Mouse (Mus musculus) gonadal fat pad, adult 2 months (tissue): ENCODE measurements around the gene Agap2. TPM values are rescaled to one million over a fixed set of nuclear protein-coding genes. Genes with fewer than 3 reads are reported as not detected.

Experiments
- DNase-seq: peaks from one replicate; pipeline ENCODE4 v3.0.0-alpha.2; 2012; ENCODE audit warnings: low read depth
- polyA plus RNA-seq: library from polyadenylated mRNA; depleted of rRNA; stranded (reverse); fragments of >200 nt; gene quantifications from 2 replicates; pipeline ENCODE4 v1.2.3, GENCODE M21; 2012; rRNA removed

The Agap2 gene
- polyA plus RNA-seq, 1 experiment = 5.3 TPM

DNA sequence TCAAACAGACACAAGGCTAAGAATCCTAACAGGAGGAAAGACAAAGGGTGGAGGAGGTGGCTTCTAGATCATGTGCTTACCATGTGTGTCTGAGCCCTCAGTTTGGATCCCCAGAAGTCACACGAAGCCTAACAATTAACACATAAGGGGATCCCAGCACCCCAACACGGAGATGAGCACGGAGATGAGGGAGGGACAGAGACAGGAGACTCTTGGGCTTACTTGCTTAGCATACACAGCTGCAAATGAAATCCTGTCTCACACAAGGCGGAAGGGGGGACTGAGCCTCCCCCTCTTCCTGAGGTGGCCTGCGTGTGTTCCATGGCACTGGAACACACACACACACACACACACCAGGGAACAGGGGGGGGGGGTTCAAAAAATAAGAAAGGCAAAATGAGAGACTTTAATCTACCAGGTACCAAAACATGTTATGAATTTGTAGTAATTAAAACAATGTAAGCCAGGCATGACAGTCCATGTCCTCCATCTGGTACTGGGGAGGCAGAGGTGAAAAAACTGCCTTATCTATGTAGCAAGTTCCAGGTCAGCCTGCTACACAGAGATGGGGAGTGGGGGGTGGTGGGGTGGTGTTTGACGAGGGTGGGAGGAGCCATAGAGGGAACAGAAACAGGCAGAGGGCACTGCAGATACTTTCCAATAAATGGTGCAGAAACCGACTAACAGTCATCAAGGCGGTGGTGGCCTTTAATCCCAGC is 60.2 kb downstream of the Agap2 start:
- DNase-seq = no peak

DNA sequence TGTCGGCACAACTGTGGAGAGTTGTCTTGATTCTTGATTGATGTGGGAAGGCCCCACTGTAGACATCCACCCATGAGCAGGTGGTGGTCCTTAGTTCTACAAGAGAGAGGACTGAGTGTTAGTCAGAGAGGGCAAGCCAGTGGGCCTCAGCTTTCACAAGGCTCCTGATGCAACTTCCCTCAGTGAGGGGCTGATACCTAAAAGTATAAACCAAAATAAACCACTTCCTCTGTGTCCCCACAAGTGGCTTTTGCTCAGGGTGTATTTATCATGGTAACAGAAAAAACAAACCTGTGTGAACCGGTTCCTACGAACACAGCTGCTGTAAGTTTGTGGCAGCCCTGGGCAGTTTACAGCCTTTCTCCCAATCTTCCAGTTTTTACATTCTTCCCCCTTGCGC is 61.4 kb downstream of the Agap2 start:
- DNase-seq = no peak

GRCm38 (mm10) chr10:127137896-127138295 is 62.8 kb downstream of the Agap2 start:
- no peak for DNase-seq

- DNase-seq = no peak
Observed at GRCm38 (mm10) chr10:127138328-127139141, 63.5 kb downstream of the Agap2 start.

DNA sequence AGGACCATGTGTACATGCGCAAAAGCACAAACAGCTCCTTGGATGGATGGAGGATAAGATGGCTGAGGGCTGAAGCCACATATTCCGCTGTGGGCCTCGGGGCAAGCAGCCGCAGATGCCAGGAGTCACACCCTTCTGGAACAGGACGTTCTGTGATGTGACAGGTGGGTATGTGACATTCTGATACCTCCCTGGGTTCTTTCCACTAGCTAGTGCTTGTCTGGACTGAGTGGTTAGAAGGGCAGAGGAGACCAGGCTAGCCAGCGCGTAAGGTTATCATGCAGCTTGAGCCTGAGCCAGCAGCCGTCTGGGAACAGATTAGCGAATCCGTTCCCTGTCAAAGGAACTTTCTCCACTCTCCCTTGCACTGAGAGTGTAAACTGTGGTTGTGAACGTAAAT is 65.9 kb downstream of the Agap2 start:
- DNase-seq = no peak

DNA sequence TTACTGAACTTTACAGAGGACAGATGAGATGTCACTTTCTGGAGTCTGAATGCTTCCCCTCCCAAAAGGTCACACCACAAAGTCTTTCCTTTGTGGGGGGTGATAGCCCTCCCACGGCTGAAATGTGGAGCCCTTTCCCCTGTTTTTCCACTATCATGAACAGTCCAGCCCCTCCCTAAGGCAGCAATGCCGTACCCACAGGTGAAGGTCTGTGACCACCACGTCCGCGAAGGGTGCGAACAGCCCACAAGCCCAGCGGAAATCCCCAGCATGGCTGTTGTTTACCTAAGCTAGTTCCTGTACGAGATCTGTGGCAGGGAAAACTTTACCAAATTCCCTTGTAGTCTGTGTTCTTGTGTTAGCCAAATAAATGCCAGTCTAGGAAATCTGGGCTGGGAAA is 66.4 kb downstream of the Agap2 start:
- no peak for DNase-seq

Other genes starting within 250 kb of the Agap2 start
- gene Atp23, start 173.9 kb upstream of the Agap2 start, polyA plus RNA-seq = 8.1 and 8.8 TPM in 2 replicates
- gene Ctdsp2, start 96.6 kb upstream of the Agap2 start, polyA plus RNA-seq = 119 and 121 TPM in 2 replicates
- gene Avil, start 74.6 kb upstream of the Agap2 start, polyA plus RNA-seq = 0.07 and 0.13 TPM in 2 replicates
- 27.1 and 32.9 TPM in 2 replicates for gene Tsfm, start 44.4 kb upstream of the Agap2 start, polyA plus RNA-seq
- gene Mettl1, start 33.9 kb upstream of the Agap2 start, polyA plus RNA-seq = 31.2 and 31.9 TPM in 2 replicates
- gene Eef1akmt3, start 33.8 kb upstream of the Agap2 start, polyA plus RNA-seq = 0.55 and 0.86 TPM in 2 replicates
- 0.22 TPM in 2 replicates for gene Cyp27b1, start 27.0 kb upstream of the Agap2 start, polyA plus RNA-seq
- gene March9, start 15.1 kb upstream of the Agap2 start, polyA plus RNA-seq = 6.1 and 8.9 TPM in 2 replicates
- 204 and 205 TPM in 2 replicates for gene Cdk4, start 11.8 kb upstream of the Agap2 start, polyA plus RNA-seq
- gene Tspan31, start 5.0 kb upstream of the Agap2 start, polyA plus RNA-seq = 128 and 146 TPM in 2 replicates
- 109 and 143 TPM in 2 replicates for gene Os9, start 45.8 kb downstream of the Agap2 start, polyA plus RNA-seq
- gene B4galnt1, start 89.9 kb downstream of the Agap2 start, polyA plus RNA-seq = 60.5 and 112 TPM in 2 replicates
- 1.0 and 1.2 TPM in 2 replicates for gene Slc26a10, start 105.4 kb downstream of the Agap2 start, polyA plus RNA-seq
- 25.7 and 29.6 TPM in 2 replicates for gene Arhgef25, start 114.8 kb downstream of the Agap2 start, polyA plus RNA-seq
- gene Dtx3, start 120.4 kb downstream of the Agap2 start, polyA plus RNA-seq = 91.3 and 116 TPM in 2 replicates
- gene Pip4k2c, start 136.3 kb downstream of the Agap2 start, polyA plus RNA-seq = 76.9 and 93.8 TPM in 2 replicates
- gene Kif5a, start 188.1 kb downstream of the Agap2 start, polyA plus RNA-seq = 2.4 and 6.4 TPM in 2 replicates
- 228 and 280 TPM in 2 replicates for gene Dctn2, start 191.1 kb downstream of the Agap2 start, polyA plus RNA-seq
- gene Mbd6, start 213.7 kb downstream of the Agap2 start, polyA plus RNA-seq = 21.8 and 32.7 TPM in 2 replicates
- gene Mars, start 236.5 kb downstream of the Agap2 start, polyA plus RNA-seq = 55.2 and 64.5 TPM in 2 replicates
- 9.3 and 9.7 TPM in 2 replicates for gene Arhgap9, start 246.7 kb downstream of the Agap2 start, polyA plus RNA-seq